Mouse (Mus musculus) testis, adult 2 months (tissue): ENCODE data around the gene Triobp.

Experiments
- CTCF ChIP-seq: fragments of 200-500 bp; IDR thresholded peaks from 2 replicates; pipeline ENCODE4 v1.5.1; 2012; ENCODE audit warnings: low read depth, mild to moderate bottlenecking, inconsistent platforms, low read length, moderate library complexity; ENCODE audit not compliant: control insufficient read depth, insufficient read depth, insufficient replicate concordance
- POLR2A ChIP-seq: fragments of 200-500 bp; IDR thresholded peaks from 2 replicates; pipeline ENCODE4 v1.6.1; 2012; ENCODE audit warnings: low read depth, mild to moderate bottlenecking, inconsistent platforms, low read length, moderate library complexity; ENCODE audit not compliant: control insufficient read depth

GRCm38 (mm10) chr15:78916052-78916826 is 31.3 kb upstream of the Triobp start:
- TF ChIP-seq POLR2A (no peak; the same call in 1 of the 2 replicates), CTCF (no peak)
